Mouse (Mus musculus) mouse embryonic stem cell (cell line): ENCODE measurements at regions not wholly inside any gene's neighbourhood (a gene's known extent, or its start where the extent isn't known, plus 50 kb on each side); places are given as distances from the start of the nearest gene placed in this dataset.

Experiments used
- in situ Hi-C, 2 experiments: fragments of 300-500 bp; cut with MboI; formaldehyde crosslinking; loops; 1 replicate in 1 of 2; 3 replicates in 1 of 2; pipeline ENCODE4 v1.14.3; 2019 to 2020; ENCODE audit warnings: low sequenced_read_pairs in 2 of 2, low pct_unique_long_range_greater_than_20kb in 1 of 2, mixed read lengths in 1 of 2; ENCODE audit not compliant: unreplicated experiment in 1 of 2

DNA sequence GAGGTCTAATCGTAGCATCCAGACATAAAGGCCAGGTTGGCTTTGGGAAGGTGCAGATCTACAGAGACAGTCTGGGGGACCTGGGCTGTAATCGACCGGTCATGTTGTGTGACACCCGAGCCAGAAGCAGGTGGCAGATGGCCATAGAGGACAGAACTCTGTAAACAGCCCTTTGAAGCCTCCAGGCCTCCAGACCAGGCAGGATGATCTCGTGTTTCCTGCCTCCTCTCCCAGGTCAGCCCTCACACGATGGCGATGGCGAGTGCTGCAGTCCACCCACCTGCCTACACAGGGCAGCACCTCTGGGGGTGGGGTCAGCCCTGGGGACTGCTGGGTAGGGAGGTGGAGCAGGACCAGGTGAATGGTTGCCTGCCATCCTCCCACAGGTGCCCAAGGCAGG lies 89.8 kb upstream of the Sulf2 start:
- in situ Hi-C loops: no loop called here

DNA sequence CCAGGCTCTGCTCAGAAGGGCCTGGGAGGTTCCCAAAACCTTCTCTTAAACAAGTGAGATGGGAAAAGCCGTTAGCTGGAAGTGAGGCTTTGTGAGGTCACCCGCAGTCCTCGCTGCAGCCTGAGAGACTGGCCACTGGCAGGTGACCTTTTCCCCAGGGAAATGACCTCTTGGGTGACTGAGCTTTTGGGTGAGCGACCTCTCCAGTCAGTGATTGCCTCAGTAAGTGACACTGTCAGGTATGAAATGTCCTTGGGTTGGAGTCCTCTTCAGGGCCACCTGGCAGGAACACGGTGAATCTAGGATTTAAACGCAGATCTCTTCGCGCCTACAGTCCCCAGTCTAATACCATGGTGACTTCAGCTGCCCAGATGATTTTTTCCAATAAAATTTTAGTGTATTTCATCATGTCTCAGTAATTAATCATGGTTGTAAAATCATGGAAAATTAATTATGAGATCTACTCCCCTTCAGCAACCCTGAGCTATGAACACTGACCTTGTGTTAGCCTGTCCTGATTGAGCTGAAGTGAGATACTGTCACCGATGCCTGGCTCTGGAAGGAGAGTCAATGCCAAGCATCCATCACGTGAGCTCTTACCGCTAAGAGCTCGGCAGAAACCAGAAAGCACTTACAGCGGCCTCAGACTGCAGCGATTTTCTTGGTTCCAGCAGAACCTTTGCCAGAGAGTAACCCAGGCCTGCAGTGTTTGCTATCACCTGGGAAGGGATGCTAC lies 87.5 kb upstream of the Sulf2 start:
- in situ Hi-C loops: no loop called here

DNA sequence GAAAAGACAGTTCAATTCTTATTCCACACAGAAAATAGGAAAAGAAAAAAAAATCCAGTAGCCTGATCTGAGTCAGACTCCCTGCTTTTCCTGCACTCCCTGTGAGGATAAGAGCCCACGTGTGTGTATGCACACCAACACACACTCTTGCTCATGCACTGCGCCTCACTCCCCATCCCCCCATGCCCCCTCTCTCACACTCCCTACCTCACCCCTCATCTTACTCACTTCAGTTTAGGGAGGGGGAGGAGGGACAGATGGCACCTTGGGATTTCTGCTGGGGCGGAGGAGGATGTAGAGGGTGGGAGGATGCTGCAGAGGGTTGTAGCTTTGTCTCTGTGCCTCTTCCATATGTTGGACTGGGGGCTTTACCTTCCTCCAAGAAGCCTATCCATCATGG lies 85.8 kb upstream of the Sulf2 start:
- in situ Hi-C loops: no loop called here

DNA sequence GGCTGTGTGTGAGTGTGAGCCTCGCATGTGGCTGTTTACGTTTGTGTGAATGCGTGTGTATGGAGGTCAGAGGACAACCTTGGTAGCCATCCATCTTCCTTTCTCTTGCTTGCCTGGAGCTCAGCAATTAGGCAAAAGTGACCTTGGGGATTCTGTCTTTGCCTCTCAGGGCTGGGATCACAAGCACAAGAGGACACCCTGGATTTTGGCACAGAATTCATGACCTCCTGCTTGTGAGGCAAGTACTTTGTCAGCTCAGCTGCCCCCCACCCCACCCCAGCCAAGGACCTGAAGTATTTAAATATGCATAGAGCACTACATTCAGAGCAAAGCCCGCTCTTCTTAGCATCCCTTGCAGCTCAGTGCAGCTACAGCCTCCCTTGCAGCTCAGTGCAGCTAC lies 84.6 kb upstream of the Sulf2 start:
- in situ Hi-C loops: no loop called here

DNA sequence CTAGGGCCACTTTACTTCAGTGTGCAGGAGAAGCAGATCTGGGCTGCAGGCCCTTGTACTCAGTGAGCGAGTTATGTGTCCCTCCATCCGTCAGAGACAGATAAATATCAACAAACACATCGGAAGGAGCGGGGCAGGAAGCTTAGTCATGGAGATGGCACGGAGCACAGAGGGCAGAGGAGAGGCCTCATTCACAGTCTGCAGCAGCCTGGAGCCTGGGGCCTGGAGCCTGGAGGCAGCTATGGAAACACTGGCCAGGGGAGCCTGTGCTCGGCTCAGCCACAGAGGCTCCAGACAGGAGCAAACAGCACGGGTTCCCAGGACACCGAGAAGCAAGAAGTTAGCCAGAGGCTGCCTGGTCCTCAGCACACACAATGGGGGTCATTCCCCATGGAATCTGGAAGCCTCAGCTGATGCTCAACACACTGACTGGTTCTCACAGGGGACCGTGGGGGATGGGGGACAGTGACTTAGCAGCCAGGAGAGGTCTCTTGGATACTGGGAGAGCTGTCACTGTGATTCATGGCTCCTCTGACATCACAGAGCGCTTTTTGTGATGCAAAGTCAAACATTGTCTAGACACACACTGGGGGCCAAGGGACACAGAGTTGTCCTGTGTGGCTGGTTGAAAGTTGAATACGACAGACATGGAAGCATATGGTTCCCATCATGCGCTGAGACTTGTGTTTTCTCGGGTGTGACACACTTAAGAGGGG lies 82.2 kb upstream of the Sulf2 start:
- in situ Hi-C loops: no loop called here

DNA sequence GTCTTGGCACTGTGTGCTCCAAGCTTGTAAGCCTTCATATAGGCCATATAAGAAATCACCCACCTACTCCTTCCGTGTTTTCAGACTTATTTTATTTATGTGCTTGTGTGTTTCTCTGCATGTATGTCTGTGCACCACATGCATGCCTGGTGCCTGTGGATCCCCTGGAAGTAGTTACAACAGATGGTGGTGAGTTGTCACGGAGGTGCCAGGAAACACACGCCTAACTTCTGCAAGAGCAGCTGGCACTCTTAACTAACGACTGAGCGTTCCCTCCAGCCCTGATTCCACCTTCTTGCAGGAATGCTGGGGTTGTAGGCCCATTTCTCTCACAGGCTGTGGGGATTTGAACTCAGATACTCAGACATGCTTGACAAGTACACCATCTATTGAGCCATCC lies 80.6 kb upstream of the Sulf2 start:
- in situ Hi-C loops: no loop called here

DNA sequence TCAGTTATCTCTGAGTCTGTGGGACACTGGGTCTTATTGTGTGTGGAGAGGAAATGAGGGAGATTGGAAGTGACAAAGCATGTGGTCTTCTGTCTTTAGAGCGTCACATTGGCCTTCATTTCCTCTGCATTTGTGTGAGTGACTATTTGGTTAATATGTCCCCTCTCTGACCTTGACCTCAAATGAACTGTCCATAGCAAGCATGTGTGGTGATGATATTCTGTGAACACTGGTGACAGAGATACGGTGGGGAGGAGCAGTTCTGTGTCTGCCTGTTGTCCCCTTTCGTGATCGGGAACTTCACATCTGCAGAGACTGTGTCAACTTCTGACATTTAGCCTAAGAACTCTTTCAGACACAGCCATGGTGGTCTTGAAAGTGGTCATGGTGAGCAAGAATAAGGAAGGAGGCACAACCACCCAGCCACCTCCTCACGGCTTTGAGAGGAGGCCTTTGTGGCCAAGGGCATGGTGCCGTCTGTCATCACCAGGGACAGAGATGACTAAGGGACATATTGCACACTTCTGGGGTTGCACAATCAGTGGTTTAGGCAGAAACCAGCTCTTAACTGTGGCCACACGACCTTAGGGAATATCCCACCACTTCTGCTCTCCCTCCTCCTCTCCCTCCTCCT lies 79.2 kb upstream of the Sulf2 start:
- in situ Hi-C loops: no loop called here

DNA sequence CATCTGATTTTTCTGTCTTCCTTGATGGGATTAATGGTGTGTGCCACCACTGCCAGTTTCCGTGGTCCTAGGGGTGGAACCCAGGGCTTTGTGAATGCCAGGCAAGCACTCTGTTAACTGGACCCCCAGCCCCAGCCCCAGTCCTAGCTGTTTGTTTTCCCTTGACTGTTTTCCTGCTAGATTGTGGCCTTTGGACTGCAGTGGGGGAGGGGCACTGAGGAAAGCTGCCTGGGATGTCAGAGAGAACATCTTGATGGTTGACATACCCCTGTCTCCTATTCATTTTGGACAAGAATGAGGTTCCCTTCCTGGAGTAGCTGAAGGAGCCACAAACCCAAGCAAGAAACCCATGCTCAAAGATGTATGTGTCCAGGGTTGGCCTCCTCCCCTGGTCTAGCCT lies 77.8 kb upstream of the Sulf2 start:
- in situ Hi-C loops: no loop called here

DNA sequence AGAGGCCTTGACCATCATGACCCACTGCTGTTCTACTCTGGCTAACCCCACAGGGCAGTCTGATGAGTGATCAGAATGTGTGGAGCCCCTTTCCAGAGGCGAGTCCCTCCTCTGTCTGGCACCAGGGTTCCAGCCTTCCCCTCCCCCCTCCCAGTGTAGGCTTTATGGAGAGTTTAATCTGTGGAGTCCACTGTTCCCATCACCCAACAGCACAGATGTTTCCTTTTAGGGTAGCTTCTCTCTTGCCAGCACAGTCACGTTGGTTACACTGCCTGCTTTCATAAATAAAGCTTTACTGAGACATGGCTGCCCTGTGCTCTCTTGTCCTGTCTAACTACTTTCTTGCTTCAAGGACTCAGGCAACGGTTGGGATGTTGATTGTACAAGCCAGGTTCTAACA lies 76.9 kb upstream of the Sulf2 start:
- in situ Hi-C loops: no loop called here

DNA sequence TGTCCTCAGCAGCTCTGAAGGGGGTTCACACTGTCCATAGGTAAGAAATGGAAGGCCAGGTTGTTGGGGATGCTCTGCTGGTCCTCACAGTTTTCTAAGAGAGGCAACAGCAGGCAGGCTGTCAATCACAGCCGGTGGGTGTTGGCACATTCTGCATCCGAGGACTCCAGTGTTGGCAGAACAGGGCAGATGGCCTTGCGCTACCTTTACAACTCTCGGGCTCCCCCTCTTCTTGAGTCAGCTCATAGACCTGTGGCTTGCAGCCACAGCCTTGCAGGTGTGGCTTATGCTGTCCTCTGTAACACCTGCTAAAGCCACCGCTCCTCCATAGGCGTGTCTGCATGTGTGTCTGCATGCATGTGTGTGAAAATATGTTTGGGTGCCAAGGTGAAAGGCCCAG lies 75.2 kb upstream of the Sulf2 start:
- in situ Hi-C loops: no loop called here

DNA sequence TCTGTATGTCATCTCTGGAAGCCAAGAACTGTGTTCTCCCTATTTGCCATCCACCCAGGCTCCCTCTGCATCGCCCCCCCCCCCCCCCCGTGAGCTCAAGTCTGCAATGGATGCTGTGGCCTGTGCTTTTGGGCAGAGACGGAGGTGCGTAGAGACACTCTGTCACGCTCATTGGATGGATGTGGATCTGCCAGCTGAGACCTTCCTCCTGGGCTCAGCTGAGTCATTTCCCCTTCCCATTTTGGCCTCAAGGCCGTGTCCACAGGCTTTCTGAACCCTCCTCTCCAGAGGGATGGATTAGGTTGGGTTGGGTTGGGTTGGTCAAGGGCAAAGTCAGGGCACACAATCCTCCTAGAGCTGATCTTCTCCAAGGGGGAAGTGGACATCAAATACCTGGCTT lies 72.9 kb upstream of the Sulf2 start:
- in situ Hi-C loops: no loop called here

DNA sequence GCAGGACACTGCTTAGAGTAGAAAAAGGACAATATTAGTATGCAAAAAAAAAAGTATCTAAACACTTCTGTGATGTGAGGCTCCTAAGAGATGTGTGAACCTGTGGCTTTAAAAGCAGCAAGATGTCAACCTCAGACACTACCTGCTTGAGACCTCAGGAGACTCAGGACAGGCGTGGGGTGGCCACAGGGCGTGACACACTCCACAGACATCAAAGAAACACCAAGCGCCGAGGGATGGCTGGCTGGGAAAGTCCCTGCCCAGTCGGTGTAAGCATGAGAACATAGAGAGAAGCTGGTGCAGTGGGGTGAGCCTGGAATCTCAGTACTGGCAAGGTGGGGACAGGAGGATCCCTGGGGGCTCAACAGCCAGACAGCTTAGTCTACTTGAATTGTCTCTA lies 72.0 kb upstream of the Sulf2 start:
- in situ Hi-C loops: no loop called here

DNA sequence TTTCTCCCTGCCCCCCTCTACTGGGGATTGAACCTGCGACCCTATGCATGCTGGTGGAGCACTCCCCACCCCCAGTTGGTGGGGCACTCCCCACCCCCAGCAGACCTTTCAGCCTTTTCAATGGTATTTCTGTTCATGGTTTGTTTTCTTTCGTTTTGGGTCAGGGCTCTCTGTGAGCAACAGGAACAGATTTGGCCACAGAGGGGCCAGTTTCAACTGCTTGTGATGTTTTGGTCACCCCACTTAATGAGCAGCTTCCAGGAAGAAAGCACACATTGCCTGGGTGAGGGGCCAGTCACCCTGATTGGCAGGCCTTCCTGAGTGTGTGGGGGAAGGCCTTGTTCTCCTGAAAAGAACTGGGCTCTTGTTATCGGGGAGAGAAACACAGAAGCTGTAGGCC lies 71.5 kb upstream of the Sulf2 start:
- in situ Hi-C loops: no loop called here

DNA sequence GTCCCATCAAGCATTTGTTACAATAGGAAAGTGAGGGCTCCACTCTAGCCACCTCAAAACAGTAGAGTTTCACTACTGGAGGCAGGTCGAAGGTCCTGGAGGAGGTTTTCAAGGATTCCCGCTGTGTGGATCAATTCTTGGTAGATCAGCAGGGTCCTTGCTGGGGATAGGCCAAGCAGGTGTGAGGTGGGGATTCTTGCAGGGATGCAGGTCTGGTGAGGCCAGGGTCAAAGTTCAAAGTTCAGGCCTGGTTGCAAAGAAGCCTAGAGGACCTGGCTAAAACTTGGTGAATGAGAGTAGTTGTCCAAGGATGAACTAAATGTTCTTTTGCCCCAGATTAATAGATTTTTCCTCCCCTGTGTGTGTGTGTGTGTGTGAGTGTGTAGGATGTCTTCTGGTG lies 70.9 kb upstream of the Sulf2 start:
- in situ Hi-C loops: no loop called here

DNA sequence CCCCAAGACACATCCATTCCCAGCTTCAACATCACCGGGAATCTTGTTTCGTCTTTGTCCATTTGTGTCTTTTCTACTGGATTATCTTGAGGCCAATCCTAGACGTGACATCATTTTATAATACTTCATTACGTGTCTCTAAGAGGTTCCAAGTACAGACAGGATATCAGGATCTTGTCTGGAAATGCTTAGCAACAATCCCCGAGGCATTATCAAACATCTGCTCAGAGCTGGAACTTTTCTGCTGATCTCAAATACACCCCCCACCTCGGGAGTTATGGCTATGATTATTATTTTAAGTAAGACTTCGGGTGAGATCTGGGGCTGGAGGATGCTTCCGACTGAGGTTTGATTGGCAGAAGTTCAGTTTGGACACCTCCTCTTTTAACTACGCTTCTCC lies 69.9 kb upstream of the Sulf2 start:
- in situ Hi-C loops: no loop called here

DNA sequence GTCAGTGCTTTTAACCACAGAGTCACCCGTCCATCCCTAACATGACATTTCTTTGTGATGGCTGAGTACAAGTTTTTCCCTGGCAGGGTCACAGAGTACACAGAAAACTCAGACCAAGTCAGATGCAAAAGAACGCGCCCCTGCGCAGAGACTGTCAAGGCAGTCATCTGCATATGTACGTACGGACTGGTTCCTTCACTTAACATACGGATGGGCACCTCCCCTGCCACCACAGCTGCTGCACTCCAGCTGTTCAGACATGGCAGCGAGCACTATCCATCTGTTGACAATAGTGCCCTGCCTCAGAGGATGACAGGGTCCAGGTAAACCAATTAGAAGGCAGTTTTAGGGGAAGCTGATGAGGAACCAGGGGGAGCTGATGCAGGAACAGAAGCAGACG lies 63.3 kb upstream of the Sulf2 start:
- in situ Hi-C loops: no loop called here

DNA sequence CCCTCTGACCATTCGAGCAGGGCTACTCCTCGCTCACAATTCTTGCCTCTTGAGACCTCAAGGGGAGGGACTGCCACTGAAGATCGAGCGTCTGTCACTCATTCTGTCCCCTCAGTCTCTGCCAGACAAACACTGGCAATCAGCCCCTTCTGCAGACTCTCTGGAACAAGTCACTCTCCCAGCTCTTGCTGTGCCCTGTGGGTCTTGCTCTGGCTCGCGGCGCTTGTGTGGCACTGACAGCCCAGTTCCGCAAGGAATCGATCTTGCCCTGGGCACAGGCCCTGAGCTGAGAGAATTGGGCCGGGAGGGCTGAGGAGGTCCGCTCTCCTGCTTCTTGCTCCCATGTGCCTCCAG lies 61.0 kb upstream of the Sulf2 start:
- in situ Hi-C loops: no loop called here

DNA sequence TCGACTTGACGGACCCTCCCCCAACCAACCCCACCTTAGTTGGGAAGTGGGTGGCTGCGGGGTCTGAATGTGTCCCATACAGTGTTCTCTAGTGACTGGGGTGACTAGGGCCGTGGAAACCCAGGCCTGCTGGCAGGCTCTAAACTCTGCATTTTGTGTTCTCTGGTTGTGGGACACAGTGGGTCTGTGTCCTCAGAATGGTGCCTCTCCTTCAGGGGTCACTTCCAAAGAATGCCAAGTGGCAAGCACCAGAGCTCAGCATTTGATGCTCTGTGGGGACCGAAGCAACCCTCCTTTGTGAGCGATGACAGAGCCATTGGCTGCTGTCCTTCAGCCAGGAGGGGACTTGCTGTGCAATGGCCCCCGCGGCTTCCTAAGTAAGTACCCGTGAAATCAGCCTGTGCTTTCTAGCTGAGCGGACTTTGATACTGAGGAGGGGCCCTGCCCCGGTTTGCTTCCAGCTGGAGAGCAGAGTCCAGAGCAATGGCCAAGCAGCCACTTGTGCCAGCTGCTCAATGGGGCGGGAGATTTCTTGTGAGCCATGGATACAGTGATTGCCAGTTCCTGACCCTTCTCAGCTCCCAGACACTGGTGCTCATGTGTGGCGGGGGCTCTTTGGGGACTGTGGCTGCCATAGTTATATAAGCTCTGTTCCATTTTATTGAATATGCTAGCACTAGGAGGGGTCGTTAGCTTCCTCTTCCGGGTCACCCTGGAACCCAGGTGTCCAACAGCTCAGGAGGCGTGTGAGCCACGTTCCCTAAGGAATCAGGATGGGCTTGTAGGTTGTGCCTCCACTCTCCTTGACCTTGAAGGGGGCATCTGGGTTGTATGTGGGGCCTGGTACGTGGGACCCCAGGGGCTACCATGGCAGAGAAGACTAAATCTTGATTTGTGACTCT lies 60.4 kb upstream of the Sulf2 start:
- in situ Hi-C loops: no loop called here

DNA sequence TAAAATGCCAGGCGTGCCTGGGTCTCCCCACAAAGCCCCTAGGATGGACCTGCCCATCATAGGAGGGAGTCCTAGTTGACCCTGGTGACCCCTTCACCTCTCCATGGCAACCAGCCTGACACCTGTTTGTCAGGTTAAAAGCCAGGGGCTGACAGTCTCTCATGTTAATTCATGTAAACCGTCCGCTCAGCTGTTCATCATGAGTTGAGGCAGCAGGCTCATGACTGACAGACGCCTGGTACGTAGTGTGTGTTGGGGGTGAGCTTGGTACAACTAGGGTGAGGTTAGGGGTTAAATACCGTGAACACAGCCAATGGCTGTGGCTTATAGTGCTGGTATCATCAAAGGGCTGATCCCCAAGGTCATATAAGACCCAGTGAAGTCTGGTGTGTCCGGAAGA lies 59.7 kb upstream of the Sulf2 start:
- in situ Hi-C loops: no loop called here
